Mouse (Mus musculus) thymus, postnatal 36 days (tissue): ENCODE measurements around the gene Itgb5.

ENCODE experiments used
- DNase-seq, 2 experiments: peaks; one replicate each; pipeline ENCODE4 v3.0.0; 2022; ENCODE audit warnings: mixed read lengths in 2 of 2

Itgb5 gene

GRCm38 (mm10) chr16:33994321-33994720 lies 164.9 kb downstream of the Itgb5 start:
- DNase-seq, result no peak

- no peak for DNase-seq
These were observed 166.0 kb downstream of the Itgb5 start for GRCm38 (mm10) chr16:33995496-33995895.

- DNase-seq, result peak; percentile 40 to 56
These were observed 166.6 kb downstream of the Itgb5 start for GRCm38 (mm10) chr16:33996030-33996429.

GRCm38 (mm10) chr16:33998011-33998410 lies 168.5 kb downstream of the Itgb5 start:
- DNase-seq, result no peak
